Mouse (Mus musculus): ENCODE data around the gene Anapc2. TPM values are rescaled to one million over a fixed set of nuclear protein-coding genes. Genes with fewer than 3 reads are reported as not detected.

Anapc2 gene
- total and polyA plus RNA-seq, 3 experiments, result 9.8 to 67.0 TPM; not detected in 1

DNA sequence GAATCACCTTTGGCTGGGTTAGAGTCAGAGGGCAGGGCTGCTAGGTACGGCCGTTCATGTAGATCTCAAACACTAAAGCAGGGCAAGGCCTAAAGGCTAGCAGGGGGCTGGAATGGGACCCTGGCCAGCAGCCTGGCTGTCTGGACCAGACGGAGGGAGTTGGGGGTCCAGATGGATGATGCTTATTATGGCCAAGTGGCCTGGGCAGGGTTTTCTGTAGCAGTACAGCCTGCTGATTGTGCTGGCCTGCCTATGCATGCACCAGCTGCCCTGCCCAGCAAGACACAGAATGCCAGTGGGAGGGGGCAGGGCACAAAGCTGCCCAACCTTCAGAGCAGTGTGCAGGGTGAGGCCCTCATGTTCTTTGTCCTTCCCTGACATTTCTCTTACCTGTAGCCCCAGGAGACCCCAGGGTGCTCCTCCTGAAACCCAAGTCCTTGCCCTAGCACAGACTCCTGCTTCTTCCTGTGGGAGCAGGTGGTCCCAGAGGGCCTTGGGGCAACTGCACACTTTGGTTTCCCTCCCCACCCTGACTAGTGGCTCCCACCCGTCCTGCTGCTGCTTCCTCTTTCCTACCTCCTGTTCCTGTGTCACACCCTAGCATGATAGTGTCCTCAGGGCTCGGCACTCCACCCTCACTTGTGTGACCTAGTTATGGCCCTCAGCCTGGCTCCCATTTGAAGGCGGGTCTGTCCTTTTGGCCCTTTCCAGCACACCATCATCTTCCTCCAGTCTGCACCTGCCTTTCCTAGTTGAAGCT is 6.2 kb upstream of the Anapc2 start (continued):
- TF ChIP-seq NRF1 (IDR thresholded peaks at IDR 0.05; ENCODE audit: insufficient read depth, low read depth, low read length, poor library complexity, severe bottlenecking), result no peak
- peak; percentile 83 for TF ChIP-seq MYC (IDR thresholded peaks at IDR 0.05; ENCODE audit: low read depth, low read length)
- peak in 1 of 2 experiments; percentile 73; a peak in 2 of 4 replicates for TF ChIP-seq POLR2A (IDR thresholded peaks at IDR 0.05; ENCODE audit: control insufficient read depth in 1 of 2, insufficient read depth in 1 of 2, low read depth in 1 of 2, low read length in 2 of 2, poor library complexity in 1 of 2)
- peak; percentile 79 for TF ChIP-seq HCFC1 (IDR thresholded peaks at IDR 0.05; ENCODE audit: low read depth, low read length)

DNA sequence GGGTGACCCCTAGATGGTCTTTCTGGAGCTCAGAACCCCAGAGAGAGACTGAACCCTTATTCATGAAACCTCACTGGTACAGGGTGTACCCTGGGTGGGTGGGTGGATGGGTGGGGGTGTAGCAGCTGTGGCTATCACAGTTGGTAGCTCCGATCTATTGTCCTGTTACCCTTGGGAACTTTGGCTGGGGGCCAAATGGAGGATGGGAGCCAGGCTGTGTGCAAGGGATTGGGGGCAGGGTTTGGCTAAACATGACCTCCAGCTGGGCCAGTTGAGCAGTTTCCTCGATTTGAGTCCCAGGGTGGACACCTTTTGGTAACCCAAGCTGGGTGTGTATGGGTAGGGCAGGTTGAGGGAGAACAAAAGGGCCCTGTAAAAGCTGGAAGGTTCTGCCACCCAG is 5.6 kb upstream of the Anapc2 start:
- H3K27me3 ChIP-seq (ENCODE audit: control insufficient read depth in 1 of 2, insufficient read depth in 2 of 2, low read length in 2 of 2), result no peaks in the 10 kb centered on the region
- peak overlapping the region; percentile 66 for H3K9ac ChIP-seq (ENCODE audit: control insufficient read depth, low read depth, low read length, poor library complexity, severe bottlenecking)
- H3K36me3 ChIP-seq (ENCODE audit: control insufficient read depth in 1 of 2, insufficient read depth in 2 of 2, low read length in 2 of 2), result peaks cover 0 to 41% of the 10 kb centered on the region in 2 experiments; a peak in 3 of 4 replicates
- peak overlapping the region; percentile 46 to 63 for H3K4me3 ChIP-seq (ENCODE audit: control insufficient read depth in 1 of 2, insufficient read depth in 1 of 2, low read depth in 2 of 2, low read length in 2 of 2)
- peak overlapping the region; percentile 70 for H3K27ac ChIP-seq (ENCODE audit: control insufficient read depth, low read depth, low read length)
- peaks cover 10 to 53% of the 10 kb centered on the region in 2 experiments for H3K4me1 ChIP-seq (ENCODE audit: control insufficient read depth in 1 of 2, insufficient read depth in 2 of 2, low read length in 2 of 2)
- H3K79me2 ChIP-seq (ENCODE audit: control insufficient read depth, insufficient read depth, low read length, poor library complexity), result peaks cover 66% of the 10 kb centered on the region
- peak; percentile 28 for DNase-seq (ENCODE audit: low read depth, low spot score)
- TF ChIP-seq HCFC1 (IDR thresholded peaks at IDR 0.05; ENCODE audit: low read depth, low read length) (no peak), MEF2A (IDR thresholded peaks at IDR 0.05; ENCODE audit: extremely low read depth, insufficient replicate concordance, low read depth, low read length, poor library complexity, severe bottlenecking) (no peak), POLR2AphosphoS2 (IDR thresholded peaks at IDR 0.05; ENCODE audit: low read length) (no peak), MAZ (IDR thresholded peaks at IDR 0.05; ENCODE audit: low read depth, low read length) (no peak), USF2 (IDR thresholded peaks at IDR 0.05; ENCODE audit: borderline replicate concordance in 1 of 2, insufficient read depth in 1 of 2, low read depth in 1 of 2, low read length in 2 of 2) (no peak), TCF12 (IDR thresholded peaks at IDR 0.05; ENCODE audit: low read depth, low read length) (no peak), POLR2AphosphoS5 (IDR thresholded peaks at IDR 0.05; ENCODE audit: borderline replicate concordance, low read depth, low read length) (no peak), MAX (IDR thresholded peaks at IDR 0.05; ENCODE audit: low read length) (no peak), MYB (IDR thresholded peaks at IDR 0.05; ENCODE audit: low read depth, low read length) (no peak), USF1 (IDR thresholded peaks at IDR 0.05; ENCODE audit: low read depth, low read length) (no peak), KAT2A (conservative IDR thresholded peaks at IDR 0.05; ENCODE audit: low read depth, low read length) (no peak), BHLHE40 (IDR thresholded peaks at IDR 0.05; ENCODE audit: borderline replicate concordance, low read depth, low read length) (no peak), RAD21 (IDR thresholded peaks at IDR 0.05; ENCODE audit: low read depth, low read length) (no peak)
- no peaks in the 10 kb centered on the region for H3K9me3 ChIP-seq (replicated peaks; ENCODE audit: insufficient read depth, low read length)
